Comparison of ENCODE assay signal across 13 mouse cellular contexts in the genomic region with DNA sequence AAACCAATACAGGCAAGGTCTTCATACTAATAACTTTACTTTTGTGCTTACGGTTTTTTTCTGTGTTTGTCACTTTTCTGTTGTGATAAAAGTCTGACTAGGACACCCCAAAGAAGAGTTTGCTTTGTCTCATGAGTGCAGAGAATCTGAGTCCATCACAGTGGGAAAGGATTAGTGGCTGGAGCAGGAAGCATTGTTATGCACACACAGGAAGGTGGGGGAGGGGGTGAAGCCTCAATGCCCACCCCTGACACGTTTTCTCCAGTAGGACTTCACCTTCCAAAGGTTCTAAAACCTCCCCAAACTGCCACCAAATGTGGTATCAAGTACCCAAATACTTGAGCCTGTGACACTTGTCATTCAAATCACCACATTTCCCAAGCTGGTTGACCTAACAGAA. TPM values are rescaled to one million over a fixed set of nuclear protein-coding genes. Genes with fewer than 3 reads are reported as not detected.
"Had no signal": no experiment of that assay in that cellular context is flagged by ENCODE, and none has a peak within 500 bp of the region (broad histone marks: within the 10 kb centered on the region; RNA-seq: fewer than 3 reads in every experiment).

No protein-coding gene starts in this region.

- DNase-seq: retina, postnatal 1 day; right cerebral cortex, adult 18-20 months; right cerebral cortex, postnatal 14 days; right cerebral cortex, postnatal 25 days; right cerebral cortex, postnatal 4 days; spleen, adult 18-20 months; thymus, adult 18-20 months; thymus, adult 2 months; thymus, postnatal 14 days; thymus, postnatal 25 days; thymus, postnatal 36 days; thymus, postnatal 4 days had no signal

RNA-seq across cellular contexts. Expression of gene Ptf1a, which starts 16.5 kb away (rescaled TPM):
- total RNA-seq: neutrophil, adult 5-6 weeks had no signal
